Mouse (Mus musculus): Measurements from ENCODE around the gene Zfp989.
"Not testable (repeated sequence)": the region's sequence is repeated elsewhere in the genome, so short reads cannot be mapped to it uniquely, and the experiment has no call there.

Gene Zfp989

DNA sequence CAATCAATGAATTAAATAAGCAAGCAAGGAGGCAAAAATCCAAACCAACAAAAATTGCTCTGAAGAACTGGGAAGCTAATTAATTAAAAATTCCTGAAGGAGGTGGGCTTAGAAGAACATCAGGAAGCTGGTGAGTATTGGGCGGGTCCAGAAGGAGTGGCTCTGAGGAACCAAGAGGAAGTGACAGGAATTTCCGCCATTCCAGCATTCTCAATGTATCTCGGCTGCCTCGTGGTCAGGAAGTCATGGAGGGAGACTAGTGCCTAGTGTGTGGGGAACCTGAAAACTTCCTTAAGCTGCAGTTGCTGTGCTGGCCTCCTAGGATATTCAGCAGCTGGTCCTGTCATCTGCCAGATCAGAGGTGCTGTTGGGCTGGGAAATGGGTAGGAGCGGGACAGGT, at the start of gene Zfp989:
TSS of gene Zfp989 (plus strand) at position 220 of the 400 bp plus-strand sequence.
- not testable (repeated sequence) for DNase-seq

DNA sequence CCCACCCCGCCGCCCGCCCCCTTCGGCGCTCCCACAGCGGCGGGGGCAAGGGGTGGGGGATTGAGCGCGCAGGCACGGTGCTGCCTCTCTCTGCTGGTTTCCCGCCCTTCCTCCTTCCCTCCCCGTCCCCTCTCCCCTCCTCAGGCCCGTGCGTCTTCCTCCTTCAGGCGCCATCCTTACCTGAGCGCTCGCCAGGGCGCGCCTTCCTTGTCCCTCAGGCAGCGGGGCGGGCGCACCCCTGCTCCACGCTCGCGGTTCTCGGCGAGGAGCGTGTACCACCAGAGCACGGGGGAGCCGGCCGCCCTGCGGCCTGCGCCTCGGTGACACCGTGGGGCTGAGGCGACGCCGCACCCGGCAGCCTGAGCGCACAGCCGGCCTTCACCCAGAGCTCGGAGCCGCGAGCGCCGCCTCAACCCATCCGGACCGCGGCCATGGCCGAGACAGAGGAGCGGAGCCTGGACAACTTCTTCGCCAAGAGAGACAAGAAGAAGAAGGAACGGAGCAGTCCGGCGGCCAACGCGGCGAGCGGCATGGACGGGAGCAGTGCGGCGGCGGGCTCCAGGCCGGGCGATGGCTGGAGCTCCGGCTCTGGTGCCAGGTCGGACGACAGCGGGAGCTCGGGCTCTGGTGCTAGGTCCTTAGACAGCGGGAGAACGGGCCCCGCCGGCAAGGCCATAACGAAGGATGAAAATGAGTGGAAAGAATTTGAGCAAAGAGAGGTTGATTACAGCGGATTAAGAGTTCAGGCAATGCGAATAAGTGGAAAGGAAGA, 39.3 kb upstream of the Zfp989 start:
- DNase-seq, result peak; percentile 36

DNA sequence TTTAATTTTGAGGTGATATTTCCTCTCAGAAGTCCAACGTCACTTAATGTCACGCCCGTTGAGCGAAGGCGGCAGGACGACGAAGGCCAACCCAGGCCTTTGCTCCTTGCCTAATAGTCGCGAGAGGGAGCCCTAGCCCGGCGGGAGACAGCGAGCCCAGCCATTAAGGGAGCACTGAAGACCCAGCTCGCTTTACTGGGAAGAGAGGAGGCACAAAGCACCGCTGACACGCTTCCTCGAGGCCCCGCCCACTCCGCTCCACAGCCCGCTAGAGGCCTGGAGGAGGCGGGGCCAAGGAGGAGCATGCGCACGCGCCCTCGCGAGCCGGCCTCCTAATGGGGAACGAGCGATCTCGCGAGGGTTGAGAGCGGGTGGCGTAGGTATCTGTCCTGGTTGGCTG, 30.1 kb upstream of the Zfp989 start:
- not testable (repeated sequence) for DNase-seq

DNA sequence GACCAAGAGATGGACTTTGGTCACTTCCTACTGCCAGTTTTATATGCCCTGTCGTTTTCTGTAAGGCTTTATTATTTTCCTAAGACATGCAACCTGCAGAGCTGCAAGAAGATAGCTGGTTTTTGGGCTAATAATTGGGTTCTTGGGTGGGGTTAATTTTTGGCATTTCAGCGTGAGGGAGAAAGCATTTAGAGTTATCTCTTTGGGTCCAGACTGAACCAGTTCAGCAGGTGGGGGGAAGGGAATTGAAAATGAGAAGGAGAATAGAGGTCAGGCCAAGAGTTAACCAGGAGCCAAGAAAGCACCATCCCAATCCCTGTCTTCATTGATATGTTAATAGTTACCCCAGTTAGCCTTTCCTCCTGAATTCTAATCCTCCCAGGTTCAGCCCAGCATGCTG, 4.8 kb downstream of the Zfp989 start:
- DNase-seq, result not testable (repeated sequence)

DNA sequence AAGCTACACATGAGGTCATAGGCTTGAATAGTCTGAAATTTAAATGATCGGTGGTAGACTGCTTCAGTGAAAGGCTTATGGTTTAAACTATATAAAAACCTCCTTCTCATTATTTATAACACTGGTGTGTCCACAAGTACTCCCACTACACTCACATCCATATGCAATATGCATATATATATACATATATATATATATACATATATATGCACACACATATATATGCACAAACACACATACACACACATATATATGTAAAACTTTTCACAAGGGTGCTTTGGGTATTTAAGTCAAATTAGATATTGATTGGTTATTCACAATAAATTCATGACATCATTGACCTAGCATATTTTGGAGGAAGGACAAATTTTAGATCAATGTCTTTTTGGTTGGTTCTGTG, 46.6 kb downstream of the Zfp989 start:
- not testable (repeated sequence) for DNase-seq

DNA sequence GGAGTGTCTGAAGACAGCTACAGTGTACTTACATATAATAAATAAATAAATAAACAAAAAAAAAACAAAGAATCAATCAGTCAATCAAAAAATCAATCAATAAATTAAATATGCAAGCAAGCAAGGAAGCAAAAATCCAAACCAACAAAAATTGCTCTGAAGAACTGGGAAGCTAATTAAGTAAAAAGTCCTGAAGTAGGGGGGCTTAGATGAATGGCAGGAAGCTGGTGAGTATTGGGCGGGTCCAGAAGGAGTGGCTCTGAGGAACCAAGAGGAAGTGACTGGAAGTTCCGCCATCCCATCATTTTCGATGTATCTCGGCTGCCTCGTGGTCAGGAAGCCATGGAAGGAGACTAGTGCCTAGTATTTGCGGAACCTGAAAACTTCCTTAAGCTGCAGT, 49.8 kb downstream of the Zfp989 start, which contains the start of gene Rex2:
TSS of gene Rex2 (plus strand) at position 301 of the 400 bp plus-strand sequence.
- not testable (repeated sequence) for DNase-seq

DNA sequence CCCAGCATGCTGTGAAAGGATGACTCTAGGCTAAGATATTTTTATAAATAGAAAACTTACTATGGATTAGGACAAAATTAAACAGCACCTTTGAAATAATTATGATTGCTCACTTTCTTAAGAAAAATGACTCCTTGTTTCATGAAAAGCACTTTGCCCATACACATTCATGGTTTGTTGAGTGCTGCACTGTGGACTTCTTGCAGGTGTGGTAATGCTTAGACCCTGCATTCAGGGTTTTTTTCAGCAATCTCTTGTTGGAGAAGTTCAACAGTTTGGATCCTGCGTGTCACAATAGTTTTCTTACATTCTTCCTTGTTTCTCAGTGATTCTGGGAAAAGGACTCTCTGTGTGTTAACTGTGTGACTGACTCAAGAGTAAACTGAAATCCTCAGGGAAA, 54.6 kb downstream of the Zfp989 start:
- DNase-seq, result not testable (repeated sequence)

DNA sequence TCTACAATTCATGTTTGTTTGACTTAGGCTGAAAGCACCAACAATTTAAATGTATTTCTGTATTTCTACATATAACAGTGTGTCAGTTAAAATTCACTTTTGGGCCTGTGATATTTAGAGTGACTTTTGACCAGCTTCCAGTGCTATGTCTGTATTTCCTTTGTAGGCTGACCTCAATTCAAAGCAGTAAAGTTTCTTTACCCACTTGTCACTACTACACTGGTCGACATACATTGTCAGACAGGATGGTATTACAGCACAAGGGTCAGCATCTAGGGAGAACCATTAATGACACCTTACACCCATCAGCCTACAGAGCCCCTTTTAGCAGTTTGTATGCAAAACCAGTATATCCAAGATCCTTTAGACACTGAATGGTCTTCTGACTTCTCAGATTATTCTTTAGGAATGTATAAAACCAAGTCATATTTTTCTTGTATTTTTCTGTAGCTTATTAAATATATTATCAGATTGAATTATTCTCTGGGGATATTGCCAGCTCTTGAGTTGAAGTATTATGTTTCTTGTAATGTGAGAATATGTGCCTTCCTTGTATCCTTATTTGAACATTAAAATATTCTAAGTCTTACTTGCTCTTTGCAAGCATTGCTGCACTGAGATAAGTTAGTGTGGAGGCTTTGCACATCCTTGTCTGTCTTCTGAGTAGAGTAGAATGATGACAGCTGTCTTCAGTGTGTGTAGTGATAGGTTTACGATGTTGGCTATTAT, 59.7 kb downstream of the Zfp989 start:
- DNase-seq, result not testable (repeated sequence)
